Mouse (Mus musculus): ENCODE measurements around the gene Zfp616. TPM values are rescaled to one million over a fixed set of nuclear protein-coding genes. Genes with fewer than 3 reads are reported as not detected.

Zfp616 gene
- not detected in 4 replicates for total RNA-seq (2023; ENCODE audit: inconsistent age)

GRCm38 (mm10) chr11:74069655-74070054 is at the start of gene Zfp616:
Zfp616 (plus strand) TSS chr11:74069955.

DNA sequence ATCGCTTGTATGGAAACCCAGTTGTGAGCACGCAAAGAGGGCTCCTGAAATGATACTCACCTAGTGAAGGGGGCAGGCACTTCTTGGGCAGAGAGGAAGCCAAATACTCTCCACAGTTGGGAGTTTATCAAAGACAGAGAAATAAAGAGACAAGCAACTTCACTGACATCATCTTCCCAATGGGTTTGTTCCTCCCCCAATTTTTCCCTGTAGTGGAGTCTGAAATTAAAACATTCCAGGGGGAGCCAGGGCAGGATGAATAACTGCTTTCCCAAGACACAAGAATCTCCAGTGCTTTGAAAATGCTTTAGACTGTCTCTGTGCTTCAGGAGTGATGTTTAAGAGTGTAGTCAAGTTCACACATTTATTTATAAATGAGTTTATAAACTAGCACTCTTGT is 13.3 kb upstream of the Zfp616 start, which contains the start of the genes Olfr139 and Olfr399:
Gene Olfr139, minus strand, starts transcription at position 101 of the 400 bp plus-strand sequence.
Gene Olfr399, minus strand, starts transcription at position 165 of the 400 bp plus-strand sequence.

GRCm38 (mm10) chr11:74113412-74113811 is 43.7 kb downstream of the Zfp616 start, which contains the start of gene Olfr401:
Olfr401 (plus strand) TSS chr11:74113712.

Other genes starting within 250 kb of the Zfp616 start
- gene Olfr393, start 218.5 kb upstream of the Zfp616 start, total RNA-seq (2023; ENCODE audit: inconsistent age) = not detected in 4 replicates
- not detected in 4 replicates for gene Olfr394, start 179.2 kb upstream of the Zfp616 start, total RNA-seq (2023; ENCODE audit: inconsistent age)
- gene Olfr395, start 160.7 kb upstream of the Zfp616 start, total RNA-seq (2023; ENCODE audit: inconsistent age) = not detected in 4 replicates
- gene Olfr23, start 133.3 kb upstream of the Zfp616 start, total RNA-seq (2023; ENCODE audit: inconsistent age) = not detected in 4 replicates
- not detected in 4 replicates for gene Olfr397, start 109.1 kb upstream of the Zfp616 start, total RNA-seq (2023; ENCODE audit: inconsistent age)
- not detected in 4 replicates for gene Olfr398, start 79.5 kb upstream of the Zfp616 start, total RNA-seq (2023; ENCODE audit: inconsistent age)
- gene Olfr139, start 13.4 kb upstream of the Zfp616 start, total RNA-seq (2023; ENCODE audit: inconsistent age) = not detected in 4 replicates
- gene Olfr399, start 13.3 kb upstream of the Zfp616 start, total RNA-seq (2023; ENCODE audit: inconsistent age) = not detected in 4 replicates
- not detected in 4 replicates for gene Olfr401, start 43.8 kb downstream of the Zfp616 start, total RNA-seq (2023; ENCODE audit: inconsistent age)
- not detected in 4 replicates for gene Olfr402, start 83.6 kb downstream of the Zfp616 start, total RNA-seq (2023; ENCODE audit: inconsistent age)
- gene Olfr403, start 116.3 kb downstream of the Zfp616 start, total RNA-seq (2023; ENCODE audit: inconsistent age) = not detected in 4 replicates
- gene Olfr43, start 141.4 kb downstream of the Zfp616 start, total RNA-seq (2023; ENCODE audit: inconsistent age) = not detected in 4 replicates
- gene Olfr406, start 189.9 kb downstream of the Zfp616 start, total RNA-seq (2023; ENCODE audit: inconsistent age) = not detected in 4 replicates
- gene Olfr59, start 213.8 kb downstream of the Zfp616 start, total RNA-seq (2023; ENCODE audit: inconsistent age) = not detected in 4 replicates